Mouse (Mus musculus): ENCODE data around the gene Rrp12.

GRCm38 (mm10) chr19:41906311-41907078, 10.5 kb upstream of the Rrp12 start:
- TF ChIP-seq POLR2A (IDR thresholded peaks at IDR 0.05; ENCODE audit: low read depth, low read length) (no peak), CTCF (IDR thresholded peaks at IDR 0.05; ENCODE audit: extremely low read depth, insufficient read depth, insufficient read length, insufficient replicate concordance) (no peak)
